Mouse (Mus musculus) intestine, postnatal 0 days (tissue): ENCODE results near the gene Rmi2. TPM values are rescaled to one million over a fixed set of nuclear protein-coding genes. Genes with fewer than 3 reads are reported as not detected.

Experiments
- ATAC-seq: fragments of 200-750 bp; cut with Nextera tagmentation; 2 replicates; pipeline ENCODE4 v1.8.0; 2017; ENCODE audit warnings: mild to moderate bottlenecking, moderate TSS enrichment, moderate library complexity
- H3K27ac ChIP-seq: fragments of 300-500 bp; sonication (generic); 2 replicates; pipeline ENCODE4 v1.5.1; 2014; ENCODE audit warnings: mild to moderate bottlenecking, low read depth, low read length, moderate library complexity
- H3K27me3 ChIP-seq: fragments of 300-500 bp; sonication (generic); replicated peaks from 2 replicates; pipeline ENCODE4 v1.6.1; 2014; ENCODE audit warnings: low read length, mixed read lengths; ENCODE audit not compliant: control insufficient read depth, insufficient read depth
- H3K36me3 ChIP-seq: fragments of 300-500 bp; sonication (generic); 2 replicates; pipeline ENCODE4 v1.6.1; 2014; ENCODE audit warnings: mild to moderate bottlenecking, moderate library complexity; ENCODE audit not compliant: control insufficient read depth, insufficient read depth
- H3K4me1 ChIP-seq: fragments of 300-500 bp; sonication (generic); replicated peaks from 2 replicates; pipeline ENCODE4 v1.6.1; 2014; ENCODE audit warnings: antibody characterized with exemption, low read length, mixed read lengths; ENCODE audit not compliant: control insufficient read depth, insufficient read depth
- H3K4me2 ChIP-seq: fragments of 300-500 bp; sonication (generic); replicated peaks from 2 replicates; pipeline ENCODE4 v1.6.1; 2014; ENCODE audit warnings: low read depth, mild to moderate bottlenecking, moderate library complexity
- H3K4me3 ChIP-seq: fragments of 300-500 bp; sonication (generic); 2 replicates; pipeline ENCODE4 v1.5.1; 2014; ENCODE audit warnings: low read depth, low read length
- H3K9ac ChIP-seq: fragments of 300-500 bp; sonication (generic); 2 replicates; pipeline ENCODE4 v1.6.1; 2014; ENCODE audit warnings: mild to moderate bottlenecking, low read depth, low read length
- H3K9me3 ChIP-seq: fragments of 300-500 bp; sonication (generic); 2 replicates; pipeline ENCODE4 v1.6.1; 2016; ENCODE audit warnings: mixed run types; ENCODE audit not compliant: control insufficient read depth
- CTCF ChIP-seq: sonication (generic); IDR thresholded peaks from 2 replicates; pipeline ENCODE4 v1.5.1; 2016; ENCODE audit warnings: low read depth, mild to moderate bottlenecking, control low read depth, antibody characterized with exemption, moderate library complexity
- WGBS: fragments of 180-500 bp; shearing (Covaris S2); extraction: QIAGEN DNeasy Blood & Tissue Kit; methylation state at CpG from one replicate; pipeline ENCODE4 v1.1.7; 2014; 5-methylcytosine and 5-hydroxymethylcytosine counted together
- polyA plus RNA-seq: library from polyadenylated mRNA; unstranded; fragments of >200 nt; fragmentation: Nextera tagmentation; extraction: Ambion mirVana; gene quantifications from 2 replicates; pipeline ENCODE4 v1.2.1, GENCODE M21; 2015

Gene Rmi2
- polyA plus RNA-seq, 1 experiment from 2014 or later, result 0.53 TPM

DNA sequence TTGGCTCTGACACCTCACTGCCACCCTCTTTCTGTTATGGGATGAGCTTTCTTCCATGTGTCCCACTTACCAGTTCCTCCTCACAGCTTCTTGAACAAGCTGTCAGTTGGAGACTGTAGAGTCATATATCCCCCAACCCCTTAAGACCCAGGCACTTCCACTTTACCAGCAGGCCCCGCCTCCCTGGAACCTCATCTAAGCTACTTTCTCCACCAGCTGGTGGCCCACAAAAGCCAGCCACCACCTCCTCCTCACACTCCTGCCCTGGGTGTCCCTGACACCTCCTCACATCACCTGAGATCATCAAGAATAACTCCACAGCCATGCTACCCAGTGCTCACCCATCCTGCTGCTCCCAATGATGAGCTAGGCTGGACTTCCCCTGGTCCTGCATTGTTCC, 65.9 kb downstream of the Rmi2 start:
- WGBS, result 93% methylated on average over 1 of the region's 1 CpGs
- no peak overlapping the region for H3K9ac ChIP-seq
- no peaks in the 10 kb centered on the region for H3K27me3 ChIP-seq
- H3K36me3 ChIP-seq, result no peaks in the 10 kb centered on the region
- H3K27ac ChIP-seq, result no peak overlapping the region
- ATAC-seq, result no peak
- H3K4me1 ChIP-seq, result no peaks in the 10 kb centered on the region
- no peak for TF ChIP-seq CTCF
- H3K4me2 ChIP-seq, result no peak overlapping the region
- H3K4me3 ChIP-seq, result no peak overlapping the region
- no peaks in the 10 kb centered on the region for H3K9me3 ChIP-seq

- Histone ChIP-seq H3K9ac (no peak overlapping the region), H3K4me3 (no peak overlapping the region), H3K27ac (no peak overlapping the region), H3K9me3 (no peaks in the 10 kb centered on the region), H3K4me2 (no peak overlapping the region), H3K27me3 (no peaks in the 10 kb centered on the region), H3K4me1 (no peaks in the 10 kb centered on the region), H3K36me3 (no peaks in the 10 kb centered on the region)
- 54% methylated on average over 2 of the region's 2 CpGs for WGBS
- no peak for ATAC-seq
- TF ChIP-seq CTCF, result 0 out of 2 replicates have a peak, but pooled peaks have one; percentile 13
Measured at GRCm38 (mm10) chr16:10901956-10902355, 67.1 kb downstream of the Rmi2 start.

- ATAC-seq, result no peak
- Histone ChIP-seq H3K36me3 (no peaks in the 10 kb centered on the region), H3K4me2 (no peak overlapping the region), H3K4me3 (no peak overlapping the region), H3K27me3 (no peaks in the 10 kb centered on the region), H3K4me1 (no peaks in the 10 kb centered on the region), H3K9me3 (no peaks in the 10 kb centered on the region), H3K27ac (no peak overlapping the region), H3K9ac (no peak overlapping the region)
- WGBS, result 63% methylated on average over 5 of the region's 5 CpGs
- peak; percentile 50 for TF ChIP-seq CTCF
Measured at GRCm38 (mm10) chr16:10902849-10903248, 68.0 kb downstream of the Rmi2 start.

DNA sequence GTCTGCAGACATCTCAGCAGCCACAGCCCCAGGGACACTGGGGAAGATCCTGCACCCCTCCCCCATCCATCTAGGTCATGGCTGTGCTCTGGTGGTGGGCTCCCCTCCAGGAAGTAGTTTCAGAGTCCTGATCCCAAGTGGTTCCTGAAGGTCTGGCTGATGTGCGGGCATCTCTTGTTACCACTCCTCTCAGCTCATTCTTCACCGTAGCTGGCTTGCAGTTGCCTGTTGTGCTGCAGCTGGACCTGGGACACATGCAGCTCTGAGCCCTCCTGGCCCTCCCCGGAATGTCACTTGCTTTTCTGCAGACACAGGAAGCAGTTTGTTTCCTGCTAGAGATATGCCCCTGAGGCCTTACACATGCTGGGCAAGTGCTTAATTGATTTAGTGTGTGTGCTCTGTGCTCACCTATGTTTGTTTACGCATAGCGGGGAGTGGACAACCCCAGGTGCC, 70.8 kb downstream of the Rmi2 start:
- Histone ChIP-seq H3K4me3 (no peak overlapping the region), H3K9ac (no peak overlapping the region), H3K36me3 (no peaks in the 10 kb centered on the region), H3K27ac (no peak overlapping the region), H3K27me3 (no peaks in the 10 kb centered on the region), H3K9me3 (no peaks in the 10 kb centered on the region), H3K4me2 (no peak overlapping the region), H3K4me1 (no peaks in the 10 kb centered on the region)
- 30% methylated on average over 5 of the region's 5 CpGs for WGBS
- TF ChIP-seq CTCF, result no peak
- ATAC-seq, result peak; percentile 79

DNA sequence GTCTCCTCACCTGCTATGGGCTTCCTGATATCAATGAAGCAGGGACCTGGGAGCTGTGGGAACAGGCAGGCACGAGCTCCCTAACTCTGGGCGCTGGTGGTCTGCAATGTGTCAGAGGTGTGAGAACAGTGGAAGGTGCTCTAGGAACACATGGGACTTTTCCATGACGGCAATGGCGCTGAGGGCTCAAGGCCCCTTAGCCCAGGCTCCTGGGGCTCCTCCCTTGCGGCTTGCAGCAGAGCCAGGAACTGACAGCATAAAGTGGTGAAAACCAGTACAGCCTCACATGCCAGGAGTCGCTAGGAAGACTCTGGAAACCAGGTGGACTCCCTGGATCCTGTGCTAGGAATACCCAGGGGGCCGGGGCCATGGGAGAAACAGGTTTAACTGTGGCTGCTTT, 75.7 kb downstream of the Rmi2 start:
- Histone ChIP-seq H3K4me2 (no peak overlapping the region), H3K36me3 (no peaks in the 10 kb centered on the region), H3K9me3 (no peaks in the 10 kb centered on the region), H3K9ac (no peak overlapping the region), H3K4me1 (no peaks in the 10 kb centered on the region), H3K4me3 (no peak overlapping the region), H3K27ac (no peak overlapping the region), H3K27me3 (no peaks in the 10 kb centered on the region)
- TF ChIP-seq CTCF, result no peak
- WGBS, result 73% methylated on average over 7 of the region's 7 CpGs
- ATAC-seq, result no peak

GRCm38 (mm10) chr16:10911061-10911460, 76.2 kb downstream of the Rmi2 start:
- Histone ChIP-seq H3K27ac (no peak overlapping the region), H3K9me3 (no peaks in the 10 kb centered on the region), H3K4me2 (no peak overlapping the region), H3K9ac (no peak overlapping the region), H3K27me3 (no peaks in the 10 kb centered on the region), H3K36me3 (no peaks in the 10 kb centered on the region), H3K4me1 (no peaks in the 10 kb centered on the region), H3K4me3 (no peak overlapping the region)
- no peak for ATAC-seq
- no peak for TF ChIP-seq CTCF
- 90% methylated on average over 2 of the region's 2 CpGs for WGBS

DNA sequence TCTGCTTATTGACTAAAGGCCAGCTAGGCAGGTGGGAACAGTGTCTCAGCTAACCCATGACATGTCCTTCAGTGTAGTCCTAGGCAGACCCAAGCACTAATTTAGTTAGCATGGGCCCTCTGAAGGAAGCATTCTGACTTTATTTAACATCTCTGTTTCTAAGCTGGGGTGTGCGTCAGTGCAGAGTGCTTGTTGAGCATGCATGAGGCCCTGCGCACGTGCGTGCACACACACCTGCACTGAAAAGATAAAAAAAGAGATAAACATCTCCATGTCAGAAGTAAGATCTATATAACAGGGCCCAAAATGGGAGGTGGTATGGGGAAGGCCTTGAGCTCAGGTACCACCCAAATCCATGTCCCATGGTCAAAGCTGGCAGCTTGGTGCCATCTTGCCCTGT, 80.2 kb downstream of the Rmi2 start:
- no peaks in the 10 kb centered on the region for H3K36me3 ChIP-seq
- ATAC-seq, result no peak
- H3K27ac ChIP-seq, result no peak overlapping the region
- 93% methylated on average over 4 of the region's 4 CpGs for WGBS
- no peak overlapping the region for H3K4me2 ChIP-seq
- no peak overlapping the region for H3K9ac ChIP-seq
- H3K27me3 ChIP-seq, result no peaks in the 10 kb centered on the region
- H3K9me3 ChIP-seq, result no peaks in the 10 kb centered on the region
- no peak for TF ChIP-seq CTCF
- no peaks in the 10 kb centered on the region for H3K4me1 ChIP-seq
- no peak overlapping the region for H3K4me3 ChIP-seq
